Mouse (Mus musculus) stomach, postnatal 0 days (tissue): ENCODE measurements at regions not wholly inside any gene's neighbourhood (a gene's known extent, or its start where the extent isn't known, plus 50 kb on each side); places are given as distances from the start of the nearest gene placed in this dataset.

Source experiments
- CTCF ChIP-seq: IDR thresholded peaks from 2 replicates; pipeline ENCODE4 v1.5.1; 2016; ENCODE audit warnings: antibody characterized with exemption, low read depth, mild to moderate bottlenecking, moderate library complexity
- EP300 ChIP-seq: optimal IDR thresholded peaks from 2 replicates; pipeline ENCODE3; 2016; ENCODE audit warnings: antibody characterized with exemption

DNA sequence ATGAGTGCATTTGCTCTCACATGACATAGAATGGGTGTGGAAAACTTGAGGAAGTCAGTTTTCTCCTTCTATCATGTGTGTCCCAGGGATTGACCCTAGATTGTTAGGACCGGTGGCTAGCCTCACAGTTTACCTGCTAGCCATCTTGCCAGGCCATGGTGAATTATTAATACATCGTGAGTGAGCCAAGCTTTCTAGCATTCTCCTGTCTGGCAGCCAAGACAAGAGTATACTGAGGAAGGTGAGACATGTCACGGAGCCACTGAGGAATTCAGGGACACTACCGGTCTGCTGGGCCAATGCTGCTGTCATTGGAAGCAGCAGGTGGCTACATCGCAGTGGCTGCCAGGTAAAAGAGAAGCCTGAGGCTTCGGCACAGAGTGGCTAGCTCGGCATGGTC lies 167.6 kb upstream of the Gli2 start:
- no peak for TF ChIP-seq CTCF
- TF ChIP-seq EP300 = no peak
